Mouse (Mus musculus): ENCODE results near the gene Znrf1. TPM values are rescaled to one million over a fixed set of nuclear protein-coding genes. Genes with fewer than 3 reads are reported as not detected.
"Not testable (repeated sequence)": the region's sequence is repeated elsewhere in the genome, so short reads cannot be mapped to it uniquely, and the experiment has no call there.

Gene Znrf1
- 88.8 and 97.7 TPM in 2 replicates for polyA plus RNA-seq (2012; ENCODE audit: insufficient read depth, insufficient read length, missing spikeins)

DNA sequence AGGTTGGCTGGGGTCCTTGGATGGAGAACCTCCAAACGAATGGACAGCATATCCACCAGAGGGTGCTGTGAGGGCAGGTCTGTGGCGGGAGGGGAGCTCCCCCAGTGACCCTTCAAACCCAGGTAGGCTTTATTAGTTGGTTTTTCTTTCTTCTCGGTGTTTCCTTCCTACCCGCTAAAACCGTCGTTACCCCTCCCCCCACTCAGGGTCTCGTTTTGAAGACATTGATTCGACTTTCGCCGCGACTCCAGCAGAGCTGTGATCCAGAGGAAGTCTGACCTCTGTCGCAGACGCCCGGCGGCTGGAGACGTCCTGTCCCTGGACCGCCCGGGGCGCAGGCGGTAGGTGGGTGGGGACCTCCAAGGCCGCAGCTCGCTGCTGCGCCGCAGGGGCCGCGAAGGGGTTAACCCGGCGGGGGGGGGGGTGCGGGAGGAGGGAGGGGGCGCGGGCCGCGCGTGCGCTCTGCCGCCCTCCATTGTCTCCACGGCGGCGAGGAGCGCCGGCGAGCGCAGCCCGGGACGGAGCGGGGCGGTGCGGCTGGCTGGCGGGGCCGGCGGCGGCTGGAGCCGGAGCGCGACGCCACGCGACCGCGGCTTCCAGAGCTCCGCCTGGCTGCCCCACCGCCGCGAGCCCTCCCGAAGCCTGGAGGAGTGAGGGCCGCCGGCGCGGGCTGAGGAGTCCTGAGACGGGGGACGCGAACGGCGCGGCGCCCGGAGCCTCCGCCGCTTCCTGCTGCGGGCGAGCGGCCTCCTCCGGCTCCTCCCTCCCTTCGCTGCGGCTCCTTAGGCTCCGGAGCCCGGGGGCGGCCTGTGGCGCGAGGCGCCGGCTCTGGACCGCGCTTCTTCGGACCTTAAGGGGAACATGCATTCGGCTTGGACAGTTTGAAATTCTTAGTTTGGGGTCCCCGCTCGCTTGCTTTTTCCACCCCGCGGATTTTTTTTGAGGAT lies at the start of gene Znrf1:
Znrf1 (plus strand) TSS at position 67 of the 947 bp plus-strand sequence.
- peak within 1 kb of the TSS; percentile 68 for H3K27ac ChIP-seq (ENCODE audit: insufficient read depth, low read depth, low read length)
- H3K4me1 ChIP-seq (ENCODE audit: control insufficient read depth, insufficient read depth, low read length) = peaks cover 15% of the 10 kb centered on the region
- H3K4me3 ChIP-seq (ENCODE audit: insufficient read depth, low read length) = peak within 1 kb of the TSS; percentile 84
- TF ChIP-seq CTCF (IDR thresholded peaks at IDR 0.05; ENCODE audit: low read depth, low read length) (peak; percentile 48; the same call in 1 of the 2 replicates), POLR2A (IDR thresholded peaks at IDR 0.05; ENCODE audit: borderline replicate concordance, low read depth, low read length) (no peak)

DNA sequence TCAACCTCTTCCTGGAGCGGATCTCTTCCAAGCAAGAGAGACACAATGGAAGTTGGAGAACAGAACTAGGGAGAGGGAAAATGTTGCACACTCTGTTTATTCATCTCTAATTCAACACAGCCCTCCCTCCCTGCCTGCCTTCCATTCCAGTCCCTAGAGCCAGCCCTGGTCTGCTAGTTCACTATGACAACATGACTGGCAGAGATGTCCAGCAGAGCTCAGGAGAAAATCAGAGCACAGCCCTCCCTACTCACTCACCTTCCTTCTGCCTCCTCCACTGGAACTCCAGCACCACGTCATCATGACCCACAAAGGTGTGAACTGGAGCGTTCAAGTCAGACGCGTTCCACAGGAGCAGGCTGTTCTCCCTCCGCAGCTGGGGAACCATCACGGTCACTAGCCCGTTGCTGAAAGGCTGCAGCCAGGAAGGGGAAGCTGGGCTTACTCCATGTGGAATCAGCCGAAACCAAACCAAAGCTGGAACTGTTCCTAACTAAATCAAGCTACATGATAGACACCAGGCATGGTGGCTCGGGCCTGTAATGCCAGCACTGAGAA lies 45.8 kb upstream of the Znrf1 start:
- no peak for TF ChIP-seq CTCF (IDR thresholded peaks at IDR 0.05; ENCODE audit: low read depth, low read length)
- TF ChIP-seq POLR2A (IDR thresholded peaks at IDR 0.05; ENCODE audit: borderline replicate concordance, low read depth, low read length) = no peak
- Histone ChIP-seq H3K4me1 (ENCODE audit: control insufficient read depth, insufficient read depth, low read length) (no peaks in the 10 kb centered on the region), H3K27ac (ENCODE audit: insufficient read depth, low read depth, low read length) (no peak overlapping the region), H3K4me3 (ENCODE audit: insufficient read depth, low read length) (no peak overlapping the region)

DNA sequence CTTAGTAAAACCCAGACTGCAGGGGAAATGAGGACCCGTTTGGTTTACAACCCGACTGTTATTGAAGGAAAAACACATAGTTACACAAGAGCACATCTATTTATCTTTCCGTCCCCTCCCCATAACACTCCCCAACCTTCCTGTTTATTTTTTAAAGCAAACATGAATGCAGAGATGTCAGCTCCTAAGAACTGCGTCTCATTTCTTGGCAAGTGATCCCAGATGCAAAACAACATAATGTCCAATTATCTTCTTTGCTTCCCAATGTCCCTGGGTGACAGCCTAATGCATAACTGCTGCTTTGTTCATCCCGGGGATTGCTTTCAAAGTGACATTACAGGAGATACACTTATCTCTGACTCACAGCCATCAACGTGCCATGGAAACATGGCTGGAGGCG lies 44.7 kb upstream of the Znrf1 start:
- TF ChIP-seq CTCF (IDR thresholded peaks at IDR 0.05; ENCODE audit: low read depth, low read length) (no peak), POLR2A (IDR thresholded peaks at IDR 0.05; ENCODE audit: borderline replicate concordance, low read depth, low read length) (no peak)
- H3K4me1 ChIP-seq (ENCODE audit: control insufficient read depth, insufficient read depth, low read length) = no peaks in the 10 kb centered on the region
- H3K27ac ChIP-seq (ENCODE audit: insufficient read depth, low read depth, low read length) = no peak overlapping the region
- H3K4me3 ChIP-seq (ENCODE audit: insufficient read depth, low read length) = no peak overlapping the region

DNA sequence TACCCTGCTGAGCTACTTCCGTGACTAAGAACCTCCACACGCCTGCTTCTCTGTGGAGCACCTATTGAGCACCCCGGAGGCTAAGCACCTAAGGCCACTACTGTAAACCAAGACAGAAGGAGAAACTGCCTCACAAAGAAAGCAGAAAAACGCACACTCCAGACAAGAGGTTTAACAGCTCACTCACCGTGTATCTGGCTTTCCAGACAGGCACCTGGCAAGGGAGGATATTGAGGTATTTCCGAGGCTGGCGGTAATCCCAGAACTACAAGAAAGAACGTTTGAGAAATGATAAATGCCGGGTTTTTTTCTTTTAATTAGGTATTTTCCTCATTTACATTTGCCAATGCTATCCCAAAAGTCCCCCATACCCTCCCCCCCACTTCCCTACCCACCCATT lies 43.4 kb upstream of the Znrf1 start:
- no peak overlapping the region for H3K27ac ChIP-seq (ENCODE audit: insufficient read depth, low read depth, low read length)
- no peak for TF ChIP-seq POLR2A (IDR thresholded peaks at IDR 0.05; ENCODE audit: borderline replicate concordance, low read depth, low read length)
- no peak for TF ChIP-seq CTCF (IDR thresholded peaks at IDR 0.05; ENCODE audit: low read depth, low read length)
- no peaks in the 10 kb centered on the region for H3K4me1 ChIP-seq (ENCODE audit: control insufficient read depth, insufficient read depth, low read length)
- H3K4me3 ChIP-seq (ENCODE audit: insufficient read depth, low read length) = no peak overlapping the region

DNA sequence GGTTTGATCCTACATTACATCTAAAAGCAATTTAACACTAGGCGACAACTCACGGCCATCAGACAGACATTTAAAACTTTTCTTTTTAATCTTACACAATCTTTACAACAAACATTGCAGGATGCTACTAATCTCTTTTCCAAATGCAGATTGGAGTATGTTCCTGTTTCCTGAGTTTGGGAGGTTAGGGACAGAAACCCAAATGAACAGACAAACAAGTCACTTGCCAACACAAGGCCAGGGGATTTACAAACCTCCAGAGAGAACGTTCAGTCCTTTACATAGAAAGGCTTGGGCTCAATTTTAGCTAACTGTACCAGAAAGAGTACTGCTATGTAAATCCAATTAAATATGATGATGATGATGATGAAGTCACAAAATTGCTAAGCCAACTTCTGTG lies 42.7 kb upstream of the Znrf1 start:
- no peaks in the 10 kb centered on the region for H3K4me1 ChIP-seq (ENCODE audit: control insufficient read depth, insufficient read depth, low read length)
- TF ChIP-seq CTCF (IDR thresholded peaks at IDR 0.05; ENCODE audit: low read depth, low read length) (no peak), POLR2A (IDR thresholded peaks at IDR 0.05; ENCODE audit: borderline replicate concordance, low read depth, low read length) (no peak)
- no peak overlapping the region for H3K27ac ChIP-seq (ENCODE audit: insufficient read depth, low read depth, low read length)
- no peak overlapping the region for H3K4me3 ChIP-seq (ENCODE audit: insufficient read depth, low read length)

DNA sequence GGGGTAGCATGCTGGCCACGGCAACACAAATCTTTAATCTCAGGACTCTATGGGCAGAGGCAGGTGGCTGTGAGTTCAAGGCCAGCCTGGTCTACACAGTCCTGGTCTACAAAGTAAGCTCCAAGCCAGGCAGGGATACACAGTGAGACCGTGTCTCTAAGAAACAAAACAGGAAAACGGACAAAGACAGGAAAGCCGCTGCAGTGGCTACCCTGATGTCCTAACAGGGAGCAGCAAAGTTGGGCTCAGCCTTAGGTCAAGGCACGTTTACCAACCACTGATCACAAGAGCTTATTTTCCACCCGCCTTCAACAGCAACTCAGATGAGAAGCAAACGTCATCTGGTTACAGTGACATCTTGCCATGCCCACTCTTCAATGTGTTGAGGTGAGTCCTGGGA lies 39.6 kb upstream of the Znrf1 start:
- TF ChIP-seq POLR2A (IDR thresholded peaks at IDR 0.05; ENCODE audit: borderline replicate concordance, low read depth, low read length) (no peak), CTCF (IDR thresholded peaks at IDR 0.05; ENCODE audit: low read depth, low read length) (no peak)
- Histone ChIP-seq H3K27ac (ENCODE audit: insufficient read depth, low read depth, low read length) (no peak overlapping the region), H3K4me1 (ENCODE audit: control insufficient read depth, insufficient read depth, low read length) (no peaks in the 10 kb centered on the region)

DNA sequence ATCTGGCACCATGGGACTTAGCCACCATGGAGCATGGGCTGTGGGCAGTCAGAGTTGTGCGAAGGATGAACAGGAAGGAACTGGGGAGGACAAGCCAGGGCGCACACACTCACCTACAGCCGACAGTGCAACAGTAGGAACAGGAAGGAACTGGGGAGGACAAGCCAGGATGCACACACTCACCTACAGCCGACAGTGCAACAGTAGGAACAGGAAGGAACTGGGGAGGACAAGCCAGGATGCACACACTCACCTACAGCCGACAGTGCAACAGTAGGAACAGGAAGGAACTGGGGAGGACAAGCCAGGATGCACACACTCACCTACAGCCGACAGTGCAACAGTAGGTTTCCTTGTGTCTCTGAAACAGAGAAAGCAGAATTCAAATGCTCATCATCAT lies 37.6 kb upstream of the Znrf1 start:
- not testable (repeated sequence) for H3K4me3 ChIP-seq (ENCODE audit: insufficient read depth, low read length); H3K4me1 ChIP-seq (ENCODE audit: control insufficient read depth, insufficient read depth, low read length); H3K27ac ChIP-seq (ENCODE audit: insufficient read depth, low read depth, low read length)

More for the DNA sequence above, 39.6 kb upstream of the Znrf1 start:
- H3K4me3 ChIP-seq (ENCODE audit: insufficient read depth, low read length) = no peak overlapping the region

DNA sequence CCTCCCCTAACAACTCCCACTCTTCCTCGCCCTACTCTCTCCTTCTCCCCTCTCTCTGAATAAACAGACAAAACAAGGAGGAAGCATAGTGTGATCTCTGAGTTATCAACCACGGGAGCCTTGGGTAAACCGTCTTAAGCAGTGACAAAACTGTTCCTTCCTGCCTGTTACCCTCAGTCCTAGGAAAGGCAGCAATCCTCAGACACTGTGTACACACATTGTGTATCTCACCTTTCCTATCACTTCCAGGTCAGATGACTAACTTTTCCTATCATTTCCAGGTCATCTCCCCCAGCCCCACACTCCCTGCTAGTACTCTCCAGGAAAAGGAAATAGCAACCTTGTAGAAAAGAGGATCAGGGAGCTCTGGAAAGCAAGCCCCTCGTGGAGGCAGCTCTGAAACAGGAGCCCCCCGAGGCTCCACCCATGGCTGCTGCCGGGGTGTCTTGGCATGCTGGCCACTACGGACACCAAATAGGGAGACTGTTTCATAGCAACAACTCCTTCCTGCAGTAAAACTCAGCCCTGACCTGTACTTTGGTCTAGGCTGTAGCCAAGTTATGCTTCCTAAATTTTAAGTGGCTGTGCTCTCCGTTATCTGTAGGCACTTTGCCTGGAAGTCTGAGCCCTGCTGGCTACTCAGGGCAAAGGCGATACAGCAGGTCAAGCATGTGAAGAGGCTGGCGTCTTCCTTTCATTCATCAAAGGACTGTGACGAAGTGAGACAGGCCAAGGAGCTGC lies 34.0 kb upstream of the Znrf1 start:
- H3K4me1 ChIP-seq (ENCODE audit: control insufficient read depth, insufficient read depth, low read length) = no peaks in the 10 kb centered on the region
- H3K4me3 ChIP-seq (ENCODE audit: insufficient read depth, low read length) = no peak overlapping the region
- TF ChIP-seq POLR2A (IDR thresholded peaks at IDR 0.05; ENCODE audit: borderline replicate concordance, low read depth, low read length) (no peak), CTCF (IDR thresholded peaks at IDR 0.05; ENCODE audit: low read depth, low read length) (no peak)
- H3K27ac ChIP-seq (ENCODE audit: insufficient read depth, low read depth, low read length) = no peak overlapping the region

DNA sequence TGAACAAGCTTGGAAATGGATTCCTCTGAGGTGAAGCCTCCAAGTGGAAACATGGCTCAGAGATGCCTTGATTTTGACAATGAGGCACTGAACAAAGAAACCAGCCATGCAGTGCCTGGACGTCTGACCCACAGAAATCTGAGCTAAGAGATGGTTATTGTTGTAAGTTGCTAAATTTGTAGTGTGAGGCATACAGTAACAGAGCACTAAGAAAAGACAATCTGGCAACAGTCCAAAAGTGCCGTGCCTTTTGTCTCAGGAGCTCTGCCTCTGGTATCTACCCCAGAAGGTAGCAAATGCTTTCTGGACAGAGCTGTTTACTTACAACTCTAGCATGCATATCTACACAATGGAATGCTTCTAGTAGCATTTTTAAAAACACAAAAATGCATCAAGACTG lies 27.3 kb upstream of the Znrf1 start:
- Histone ChIP-seq H3K4me1 (ENCODE audit: control insufficient read depth, insufficient read depth, low read length) (peaks cover 21% of the 10 kb centered on the region), H3K4me3 (ENCODE audit: insufficient read depth, low read length) (no peak overlapping the region), H3K27ac (ENCODE audit: insufficient read depth, low read depth, low read length) (no peak overlapping the region)
- TF ChIP-seq POLR2A (IDR thresholded peaks at IDR 0.05; ENCODE audit: borderline replicate concordance, low read depth, low read length) (no peak), CTCF (IDR thresholded peaks at IDR 0.05; ENCODE audit: low read depth, low read length) (no peak)

DNA sequence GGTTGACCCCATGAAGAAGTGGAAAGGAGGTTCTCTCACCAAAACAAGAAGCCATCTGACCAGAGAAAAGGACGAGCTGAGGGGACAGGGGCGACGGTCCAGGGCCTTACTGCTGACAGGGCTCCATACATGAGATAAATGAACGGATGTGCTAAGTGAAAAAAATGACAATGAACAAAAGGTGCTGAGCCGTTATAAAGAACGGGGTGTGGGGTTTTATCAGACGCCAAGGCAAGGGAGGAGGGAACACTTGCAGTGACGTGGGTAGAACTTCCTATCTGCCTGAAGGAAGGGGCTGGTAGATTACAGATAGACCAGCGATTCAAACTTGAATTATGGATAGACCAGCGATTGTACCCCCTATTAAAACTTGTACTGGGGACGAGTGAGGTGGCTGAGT lies 26.6 kb upstream of the Znrf1 start:
- no peak overlapping the region for H3K4me3 ChIP-seq (ENCODE audit: insufficient read depth, low read length)

More for the DNA sequence above, 26.6 kb upstream of the Znrf1 start:
- TF ChIP-seq POLR2A (IDR thresholded peaks at IDR 0.05; ENCODE audit: borderline replicate concordance, low read depth, low read length) (no peak), CTCF (IDR thresholded peaks at IDR 0.05; ENCODE audit: low read depth, low read length) (no peak)
- Histone ChIP-seq H3K27ac (ENCODE audit: insufficient read depth, low read depth, low read length) (no peak overlapping the region), H3K4me1 (ENCODE audit: control insufficient read depth, insufficient read depth, low read length) (peaks cover 21% of the 10 kb centered on the region)

Data from bone marrow macrophage, adult 2 months (primary cell).